Mouse (Mus musculus) erythroblast, embryonic 14.5 days (primary cell): ENCODE results near the gene Raly.

Experiments used
- GATA1 ChIP-seq: IDR thresholded peaks from 2 replicates; pipeline ENCODE4 v1.6.1; 2012; ENCODE audit warnings: low read length, inconsistent platforms, mixed read lengths
- TAL1 ChIP-seq: IDR thresholded peaks from 3 replicates; pipeline ENCODE4 v1.6.1; 2012; ENCODE audit warnings: low read length, inconsistent platforms, mixed read lengths

DNA sequence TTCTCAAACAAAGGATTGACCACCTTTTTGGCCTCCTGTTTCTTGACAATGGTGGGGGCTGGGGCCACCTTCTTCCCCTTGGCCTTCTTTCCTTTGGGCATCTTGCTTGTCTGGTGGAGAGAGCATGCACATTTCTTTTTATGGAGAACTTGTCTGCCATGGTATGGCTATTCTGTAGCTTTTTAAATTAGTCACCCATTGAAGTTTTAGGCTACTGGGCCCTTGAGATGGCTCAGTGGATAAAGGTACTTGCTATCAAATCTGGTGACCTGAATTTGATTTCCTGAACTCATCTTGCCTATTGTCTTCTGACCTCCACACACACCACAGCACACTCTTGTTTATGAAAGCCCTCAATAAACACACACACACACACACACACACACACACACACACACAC is 21.0 kb upstream of the Raly start, which contains the start of gene Gm14214:
- TF ChIP-seq GATA1: no peak
- TF ChIP-seq TAL1: no peak
